Mouse (Mus musculus) G1E (cell line): ENCODE measurements at regions not wholly inside any gene's neighbourhood (a gene's known extent, or its start where the extent isn't known, plus 50 kb on each side); places are given as distances from the start of the nearest gene placed in this dataset.

Experiments
- CTCF ChIP-seq: IDR thresholded peaks from 2 replicates; pipeline ENCODE4 v1.5.1; 2012; ENCODE audit warnings: low read depth, low read length, inconsistent platforms, mixed read lengths
- POLR2AphosphoS5 ChIP-seq: IDR thresholded peaks from 2 replicates; pipeline ENCODE4 v1.6.1; 2012; ENCODE audit warnings: low read depth, low read length, inconsistent platforms; ENCODE audit not compliant: insufficient replicate concordance

GRCm38 (mm10) chr13:51258752-51259721 lies 88.2 kb downstream of the Nxnl2 start:
- no peak for TF ChIP-seq CTCF
- no peak for TF ChIP-seq POLR2AphosphoS5
